Mouse (Mus musculus) heart, embryonic 16.5 days (tissue): ENCODE results near the gene Rps3. TPM values are rescaled to one million over a fixed set of nuclear protein-coding genes. Genes with fewer than 3 reads are reported as not detected.

Experiments
- ATAC-seq: fragments of 200-750 bp; cut with Nextera tagmentation; replicated peaks from 2 replicates; pipeline ENCODE4 v1.8.0; 2017; ENCODE audit warnings: moderate number of reproducible peaks; ENCODE audit not compliant: insufficient read depth, low FRiP score; ENCODE audit errors: extremely low read depth
- H3K27ac ChIP-seq: fragments of 300-500 bp; sonication (generic); 2 replicates; pipeline ENCODE4 v1.5.1; 2014; ENCODE audit warnings: mild to moderate bottlenecking, low read length, control low read depth, moderate library complexity
- H3K27me3 ChIP-seq: fragments of 300-500 bp; sonication (generic); 2 replicates; pipeline ENCODE4 v1.6.1; 2014; ENCODE audit warnings: low read length, mixed read lengths; ENCODE audit not compliant: control insufficient read depth, insufficient read depth
- H3K36me3 ChIP-seq: fragments of 300-500 bp; sonication (generic); 2 replicates; pipeline ENCODE4 v1.6.1; 2014; ENCODE audit not compliant: control insufficient read depth, insufficient read depth
- H3K4me1 ChIP-seq: fragments of 300-500 bp; sonication (generic); 2 replicates; pipeline ENCODE4 v1.6.1; 2014; ENCODE audit warnings: low read length, mixed read lengths; ENCODE audit not compliant: control insufficient read depth, insufficient read depth
- H3K4me2 ChIP-seq: fragments of 300-500 bp; sonication (generic); 2 replicates; pipeline ENCODE4 v1.6.1; 2014; ENCODE audit warnings: low read depth, mild to moderate bottlenecking, control low read depth, low read length
- H3K4me3 ChIP-seq: fragments of 300-500 bp; sonication (generic); 2 replicates; pipeline ENCODE4 v1.5.1; 2014; ENCODE audit warnings: mild to moderate bottlenecking, control low read depth, low read length
- H3K9ac ChIP-seq: fragments of 300-500 bp; sonication (generic); 2 replicates; pipeline ENCODE4 v1.6.1; 2014; ENCODE audit warnings: low read length, control low read depth
- H3K9me3 ChIP-seq: fragments of 300-500 bp; sonication (generic); replicated peaks from 2 replicates; pipeline ENCODE4 v1.6.1; 2016; ENCODE audit warnings: low read length; ENCODE audit not compliant: control insufficient read depth
- WGBS: fragments of 180-500 bp; shearing (Covaris S2); extraction: QIAGEN DNeasy Blood & Tissue Kit; methylation state at CpG from one replicate; pipeline ENCODE4 v1.1.7; 2014; 5-methylcytosine and 5-hydroxymethylcytosine counted together
- polyA plus RNA-seq: library from polyadenylated mRNA; unstranded; fragments of >200 nt; fragmentation: Nextera tagmentation; extraction: Ambion mirVana; gene quantifications from 2 replicates; pipeline ENCODE4 v1.2.1, GENCODE M21; 2015

The Rps3 gene
- polyA plus RNA-seq, 1 experiment from 2014 or later: 474 TPM

DNA sequence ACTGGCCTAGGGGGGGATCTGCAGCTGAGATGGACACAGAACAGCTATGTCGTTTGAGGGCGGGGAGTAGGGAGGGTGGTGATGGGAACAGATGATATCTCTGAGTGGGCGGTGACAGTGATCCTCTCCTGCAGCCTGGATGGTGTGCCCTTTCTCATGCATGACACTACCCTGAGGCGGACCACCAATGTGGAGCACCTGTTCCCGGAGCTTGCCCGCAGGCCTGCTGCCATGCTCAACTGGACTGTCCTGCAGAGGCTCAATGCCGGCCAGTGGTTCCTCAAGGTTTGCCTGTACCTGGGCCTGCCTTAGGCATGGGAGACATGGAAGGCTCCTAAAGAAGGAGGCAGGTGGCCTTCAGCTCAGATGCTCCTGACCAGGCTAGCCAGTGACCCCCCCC is 30.7 kb downstream of the Rps3 start:
- Histone ChIP-seq H3K9me3 (no peaks in the 10 kb centered on the region), H3K4me1 (peaks cover 6% of the 10 kb centered on the region), H3K36me3 (no peaks in the 10 kb centered on the region), H3K4me3 (no peak overlapping the region), H3K4me2 (no peak overlapping the region), H3K9ac (no peak overlapping the region), H3K27ac (no peak overlapping the region), H3K27me3 (no peaks in the 10 kb centered on the region)
- ATAC-seq: no peak
- 68% methylated on average over 7 of the region's 7 CpGs for WGBS

DNA sequence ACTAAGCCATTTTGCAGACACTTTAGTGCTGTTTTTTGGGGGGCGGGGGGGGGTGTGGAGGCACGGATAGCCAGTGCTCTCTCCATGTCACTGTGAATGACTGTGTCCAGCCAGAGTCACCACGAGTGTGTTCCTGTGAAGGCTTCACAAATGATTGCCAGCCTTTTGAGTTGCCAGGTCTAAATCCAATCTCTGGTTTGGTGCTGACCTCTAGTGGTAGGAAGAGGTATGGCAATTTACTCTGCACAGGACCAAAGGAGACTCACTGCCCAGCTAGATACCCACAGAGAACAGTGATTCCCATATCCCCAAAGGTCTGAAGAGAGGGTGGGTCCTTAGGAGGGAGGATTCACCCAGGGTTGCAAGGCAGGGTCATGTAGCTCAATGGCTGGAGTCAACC is 32.8 kb downstream of the Rps3 start:
- Histone ChIP-seq H3K9ac (no peak overlapping the region), H3K4me2 (no peak overlapping the region), H3K36me3 (no peaks in the 10 kb centered on the region), H3K9me3 (no peaks in the 10 kb centered on the region), H3K27ac (no peak overlapping the region), H3K4me3 (no peak overlapping the region), H3K27me3 (no peaks in the 10 kb centered on the region), H3K4me1 (peaks cover 6% of the 10 kb centered on the region)
- ATAC-seq: peak; percentile 37; the same call in 1 of the 2 replicates
- 4% methylated on average over 3 of the region's 3 CpGs for WGBS

DNA sequence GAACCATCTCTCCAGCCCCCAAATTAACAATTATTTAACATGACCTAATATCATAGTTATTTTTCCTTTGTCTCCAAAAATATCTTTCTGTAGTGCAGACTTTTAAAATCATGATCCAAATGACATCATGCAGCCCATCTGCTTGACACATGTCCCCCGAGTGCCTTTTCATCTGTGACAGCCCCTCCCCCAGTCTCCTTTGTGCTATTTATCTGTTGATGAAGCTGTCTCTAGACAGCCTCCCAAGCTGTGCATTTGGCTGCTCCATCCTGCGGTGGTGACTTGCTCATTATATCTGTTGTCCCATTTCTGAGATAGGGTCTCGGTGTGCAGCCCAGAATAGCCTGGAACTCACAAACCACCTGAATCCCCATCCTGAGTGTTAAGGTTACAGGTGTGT is 33.8 kb downstream of the Rps3 start:
- no peak for ATAC-seq
- WGBS: 54% methylated on average over 3 of the region's 3 CpGs
- peaks cover under 1% of the 10 kb centered on the region; the same call in 1 of the 2 replicates for H3K36me3 ChIP-seq
- peaks cover 6% of the 10 kb centered on the region for H3K4me1 ChIP-seq
- H3K4me3 ChIP-seq: no peak overlapping the region
- H3K4me2 ChIP-seq: no peak overlapping the region
- no peak overlapping the region for H3K9ac ChIP-seq
- no peak overlapping the region for H3K27ac ChIP-seq
- no peaks in the 10 kb centered on the region for H3K9me3 ChIP-seq
- no peaks in the 10 kb centered on the region for H3K27me3 ChIP-seq

DNA sequence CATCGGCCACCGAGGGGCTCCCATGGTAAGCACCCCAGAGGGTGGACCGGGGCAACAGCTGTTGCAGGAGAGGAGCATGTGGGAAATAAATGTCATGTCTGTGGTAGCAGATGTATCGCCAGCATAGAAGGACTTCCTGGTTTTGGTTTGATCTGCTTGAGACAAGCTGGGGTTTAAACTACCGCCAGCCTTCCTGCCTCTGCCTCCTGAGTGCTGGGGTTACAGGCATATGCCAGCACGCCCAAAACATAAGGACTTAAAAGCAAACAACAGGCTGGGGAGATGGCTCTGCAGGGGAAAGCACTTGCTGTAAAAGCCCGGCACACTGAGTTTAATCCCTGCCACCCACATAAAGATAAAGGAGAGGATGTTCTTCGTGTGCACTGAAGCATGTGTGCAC is 34.5 kb downstream of the Rps3 start:
- H3K4me3 ChIP-seq: no peak overlapping the region
- WGBS: 58% methylated on average over 8 of the region's 8 CpGs
- H3K4me2 ChIP-seq: no peak overlapping the region
- no peak overlapping the region for H3K9ac ChIP-seq
- ATAC-seq: no peak
- H3K9me3 ChIP-seq: no peaks in the 10 kb centered on the region
- H3K27ac ChIP-seq: no peak overlapping the region
- H3K4me1 ChIP-seq: peaks cover 6% of the 10 kb centered on the region
- peaks cover 3% of the 10 kb centered on the region; the same call in 1 of the 2 replicates for H3K36me3 ChIP-seq
- no peaks in the 10 kb centered on the region for H3K27me3 ChIP-seq

DNA sequence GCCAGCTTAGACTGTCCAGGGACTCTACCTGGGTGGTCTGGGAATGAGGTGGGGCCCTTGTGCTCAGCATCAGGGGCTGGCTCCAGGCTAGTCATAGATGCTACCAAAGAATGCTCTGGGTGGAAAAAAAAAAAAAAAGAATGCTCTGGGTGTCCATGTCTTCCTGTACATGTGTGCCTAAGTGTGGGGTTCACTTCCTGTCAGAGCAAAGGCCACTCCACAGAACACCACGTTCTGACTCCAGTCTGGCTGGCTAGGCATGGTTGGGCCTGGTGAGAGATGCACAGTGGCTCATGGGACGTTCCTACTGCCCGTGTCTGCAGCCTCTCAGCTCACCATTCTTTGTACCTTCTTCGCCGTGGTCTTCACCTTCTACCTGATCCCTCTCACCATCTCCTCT is 34.9 kb downstream of the Rps3 start:
- Histone ChIP-seq H3K4me1 (peaks cover 6% of the 10 kb centered on the region), H3K9me3 (no peaks in the 10 kb centered on the region), H3K9ac (no peak overlapping the region), H3K27ac (no peak overlapping the region), H3K27me3 (no peaks in the 10 kb centered on the region), H3K4me3 (no peak overlapping the region), H3K36me3 (peaks cover 3% of the 10 kb centered on the region; the same call in 1 of the 2 replicates), H3K4me2 (no peak overlapping the region)
- no peak for ATAC-seq
- WGBS: 69% methylated on average over 5 of the region's 5 CpGs

DNA sequence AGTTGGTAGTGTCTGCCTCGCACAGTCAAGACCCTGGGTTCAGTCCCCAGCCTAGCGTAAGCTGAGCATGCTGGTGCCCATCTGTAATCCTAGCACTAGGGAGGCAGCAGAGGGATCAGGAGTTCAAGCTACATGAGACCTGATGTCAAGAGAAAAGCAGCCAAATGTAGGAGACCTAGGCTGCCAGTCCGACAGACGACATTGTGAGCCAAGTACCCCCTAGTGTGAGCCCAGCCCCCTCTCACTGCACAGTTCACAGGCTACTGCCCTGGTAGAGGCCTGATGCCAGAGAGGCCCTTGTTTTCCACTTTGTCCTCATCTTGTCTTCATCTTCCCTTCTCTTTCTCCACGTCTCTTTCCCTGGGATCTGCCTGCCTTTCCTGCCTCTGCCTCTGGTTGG is 36.2 kb downstream of the Rps3 start:
- 79% methylated on average over 5 of the region's 5 CpGs for WGBS
- no peak for ATAC-seq
- no peaks in the 10 kb centered on the region for H3K9me3 ChIP-seq
- H3K4me3 ChIP-seq: no peak overlapping the region
- H3K4me1 ChIP-seq: peaks cover 14% of the 10 kb centered on the region
- no peak overlapping the region for H3K4me2 ChIP-seq
- no peaks in the 10 kb centered on the region for H3K27me3 ChIP-seq
- H3K27ac ChIP-seq: no peak overlapping the region
- no peak overlapping the region for H3K9ac ChIP-seq
- peaks cover 3% of the 10 kb centered on the region; the same call in 1 of the 2 replicates for H3K36me3 ChIP-seq

DNA sequence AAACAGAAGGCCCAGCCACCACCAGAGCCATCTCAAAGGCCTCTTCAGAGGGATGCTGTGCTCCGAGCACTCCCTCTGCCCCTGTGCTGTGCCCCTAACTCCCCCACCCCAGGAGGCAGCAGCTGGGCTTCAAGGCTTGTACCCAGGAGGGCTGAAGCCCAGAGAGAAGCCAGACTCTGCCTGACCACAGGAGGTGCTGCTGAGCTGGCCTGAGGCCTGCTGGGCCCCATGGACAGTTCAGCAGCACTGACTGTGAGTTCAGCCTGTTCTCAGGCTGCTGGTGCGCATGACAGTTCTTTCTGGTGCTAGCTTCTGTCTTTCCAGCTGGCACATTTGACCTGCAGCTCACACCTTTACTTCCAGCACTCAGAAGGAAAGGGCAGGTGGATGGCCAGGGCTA is 37.7 kb downstream of the Rps3 start:
- no peak overlapping the region for H3K27ac ChIP-seq
- H3K36me3 ChIP-seq: peaks cover 3% of the 10 kb centered on the region; the same call in 1 of the 2 replicates
- H3K9me3 ChIP-seq: no peaks in the 10 kb centered on the region
- H3K9ac ChIP-seq: no peak overlapping the region
- H3K4me2 ChIP-seq: no peak overlapping the region
- no peak for ATAC-seq
- no peaks in the 10 kb centered on the region for H3K27me3 ChIP-seq
- no peak overlapping the region for H3K4me3 ChIP-seq
- 89% methylated on average over 2 of the region's 2 CpGs for WGBS
- H3K4me1 ChIP-seq: peaks cover 28% of the 10 kb centered on the region

DNA sequence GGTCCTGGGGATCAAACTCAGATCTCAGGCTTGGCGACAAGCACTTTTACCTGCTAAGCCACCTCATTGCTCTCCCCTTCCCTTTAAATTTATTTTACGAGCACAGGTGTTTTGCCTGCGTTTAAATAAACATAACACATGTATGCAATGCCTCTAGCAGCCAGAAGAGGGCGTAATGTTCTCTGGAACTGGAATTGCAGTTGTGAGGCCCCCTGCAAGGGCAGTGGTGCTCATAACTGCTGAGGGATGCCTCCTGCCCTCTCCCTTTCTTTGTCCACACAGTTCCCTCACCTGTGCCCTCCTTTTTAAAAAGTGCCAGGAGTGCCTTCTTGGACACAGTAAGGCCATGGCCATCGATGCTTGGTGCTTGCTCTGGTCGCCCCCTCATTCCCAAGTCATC is 39.5 kb downstream of the Rps3 start:
- H3K36me3 ChIP-seq: peaks cover 3% of the 10 kb centered on the region; the same call in 1 of the 2 replicates
- H3K9ac ChIP-seq: no peak overlapping the region
- no peak overlapping the region for H3K4me2 ChIP-seq
- no peak overlapping the region for H3K27ac ChIP-seq
- H3K9me3 ChIP-seq: no peaks in the 10 kb centered on the region
- H3K27me3 ChIP-seq: no peaks in the 10 kb centered on the region
- peaks cover 27% of the 10 kb centered on the region for H3K4me1 ChIP-seq
- no peak for ATAC-seq
- 75% methylated on average over 6 of the region's 6 CpGs for WGBS
- no peak overlapping the region for H3K4me3 ChIP-seq

DNA sequence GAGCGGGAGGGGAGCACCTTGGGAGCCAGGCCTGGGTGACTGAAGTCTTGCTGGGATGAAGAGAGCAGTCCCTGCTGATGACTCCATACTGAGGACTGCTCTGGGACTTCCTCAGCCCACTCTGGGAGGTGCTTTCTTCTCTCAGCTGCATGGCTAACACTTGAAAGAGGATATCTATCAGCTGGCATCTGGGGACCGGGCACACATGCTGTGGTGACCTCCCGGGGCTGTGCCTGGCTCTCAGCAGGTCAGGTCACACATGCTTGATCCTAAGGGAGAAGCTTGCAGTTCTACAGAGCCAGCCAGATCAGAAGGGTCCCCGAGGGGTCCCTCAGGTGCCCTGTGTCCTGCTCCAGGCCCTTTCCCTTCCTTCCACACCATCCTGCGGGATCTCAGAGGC is 40.4 kb downstream of the Rps3 start:
- no peaks in the 10 kb centered on the region for H3K27me3 ChIP-seq
- 46% methylated on average over 5 of the region's 5 CpGs for WGBS
- H3K27ac ChIP-seq: no peak overlapping the region
- no peak for ATAC-seq
- H3K4me3 ChIP-seq: no peak overlapping the region
- no peak overlapping the region for H3K4me2 ChIP-seq
- H3K9ac ChIP-seq: peak overlapping the region; percentile 34; the same call in 1 of the 2 replicates
- peaks cover 3% of the 10 kb centered on the region; the same call in 1 of the 2 replicates for H3K36me3 ChIP-seq
- H3K4me1 ChIP-seq: peaks cover 27% of the 10 kb centered on the region
- no peaks in the 10 kb centered on the region for H3K9me3 ChIP-seq
